Mouse (Mus musculus) lung, embryonic 14.5 days (tissue): ENCODE results near the gene Rxra. TPM values are rescaled to one million over a fixed set of nuclear protein-coding genes. Genes with fewer than 3 reads are reported as not detected.

ENCODE experiments used
- ATAC-seq: fragments of 200-750 bp; cut with Nextera tagmentation; 2 replicates; pipeline ENCODE4 v1.8.0; 2017; ENCODE audit warnings: mild to moderate bottlenecking, moderate TSS enrichment, moderate library complexity; ENCODE audit not compliant: insufficient read depth
- DNase-seq: peaks from one replicate; pipeline ENCODE4 v3.0.0-alpha.2; 2015
- H3K27ac ChIP-seq: fragments of 300-500 bp; sonication (generic); 2 replicates; pipeline ENCODE4 v1.5.1; 2014; ENCODE audit warnings: low read depth, mild to moderate bottlenecking, moderate library complexity
- H3K27me3 ChIP-seq: fragments of 300-500 bp; sonication (generic); 2 replicates; pipeline ENCODE4 v1.6.1; 2014; ENCODE audit warnings: low read length, control low read depth; ENCODE audit not compliant: insufficient read depth
- H3K36me3 ChIP-seq: fragments of 300-500 bp; sonication (generic); 2 replicates; pipeline ENCODE4 v1.6.1; 2014; ENCODE audit warnings: control low read depth; ENCODE audit not compliant: insufficient read depth
- H3K4me1 ChIP-seq: fragments of 300-500 bp; sonication (generic); 2 replicates; pipeline ENCODE4 v1.6.1; 2014; ENCODE audit warnings: antibody characterized with exemption, control low read depth; ENCODE audit not compliant: insufficient read depth
- H3K4me2 ChIP-seq: fragments of 300-500 bp; sonication (generic); 2 replicates; pipeline ENCODE4 v1.6.1; 2014; ENCODE audit warnings: mild to moderate bottlenecking
- H3K4me3 ChIP-seq: fragments of 300-500 bp; sonication (generic); 2 replicates; pipeline ENCODE4 v1.5.1; 2014; ENCODE audit warnings: low read depth, low read length
- H3K9ac ChIP-seq: fragments of 300-500 bp; sonication (generic); 2 replicates; pipeline ENCODE4 v1.6.1; 2014
- H3K9me3 ChIP-seq: fragments of 300-500 bp; sonication (generic); 2 replicates; pipeline ENCODE4 v1.6.1; 2016; ENCODE audit warnings: low read depth, low read length, control low read depth
- CTCF ChIP-seq: IDR thresholded peaks from 2 replicates; pipeline ENCODE4 v1.5.1; 2016; ENCODE audit warnings: antibody characterized with exemption, low read depth
- WGBS: fragments of 180-500 bp; shearing (Covaris S2); extraction: QIAGEN DNeasy Blood & Tissue Kit; methylation state at CpG from one replicate; pipeline ENCODE4 v1.1.7; 2014; 5-methylcytosine and 5-hydroxymethylcytosine counted together
- polyA plus RNA-seq: library from polyadenylated mRNA; unstranded; fragments of >200 nt; fragmentation: Nextera tagmentation; extraction: Ambion mirVana; gene quantifications from 2 replicates; pipeline ENCODE4 v1.2.1, GENCODE M21; 2014

Rxra gene
- polyA plus RNA-seq, 1 experiment from 2014 or later: 10.3 TPM

GRCm38 (mm10) chr2:27713378-27713777, 37.1 kb downstream of the Rxra start:
- no peak overlapping the region for H3K27ac ChIP-seq
- DNase-seq: no peak
- no peaks in the 10 kb centered on the region for H3K36me3 ChIP-seq
- H3K9ac ChIP-seq: no peak overlapping the region
- no peak for TF ChIP-seq CTCF
- no peak overlapping the region for H3K4me3 ChIP-seq
- peaks cover 39% of the 10 kb centered on the region for H3K4me1 ChIP-seq
- no peak for ATAC-seq
- H3K27me3 ChIP-seq: no peaks in the 10 kb centered on the region
- H3K9me3 ChIP-seq: no peaks in the 10 kb centered on the region
- no peak overlapping the region for H3K4me2 ChIP-seq
- 95% methylated on average over 3 of the region's 3 CpGs for WGBS

GRCm38 (mm10) chr2:27714131-27714530, 37.9 kb downstream of the Rxra start:
- no peak for TF ChIP-seq CTCF
- ATAC-seq (no peak), DNase-seq (no peak)
- Histone ChIP-seq H3K9ac (no peak overlapping the region), H3K4me1 (peaks cover 43% of the 10 kb centered on the region), H3K4me3 (no peak overlapping the region), H3K4me2 (no peak overlapping the region), H3K9me3 (no peaks in the 10 kb centered on the region), H3K36me3 (no peaks in the 10 kb centered on the region), H3K27ac (no peak overlapping the region), H3K27me3 (no peaks in the 10 kb centered on the region)
- 74% methylated on average over 5 of the region's 5 CpGs for WGBS

- ATAC-seq (no peak), DNase-seq (no peak)
- Histone ChIP-seq H3K4me3 (no peak overlapping the region), H3K36me3 (no peaks in the 10 kb centered on the region), H3K4me1 (peaks cover 46% of the 10 kb centered on the region), H3K4me2 (no peak overlapping the region), H3K27ac (peak overlapping the region; percentile 30; the same call in 1 of the 2 replicates), H3K9me3 (no peaks in the 10 kb centered on the region), H3K27me3 (no peaks in the 10 kb centered on the region), H3K9ac (no peak overlapping the region)
- TF ChIP-seq CTCF: no peak
- WGBS: 68% methylated on average over 4 of the region's 4 CpGs
These were observed 39.0 kb downstream of the Rxra start for GRCm38 (mm10) chr2:27715221-27715620.

DNA sequence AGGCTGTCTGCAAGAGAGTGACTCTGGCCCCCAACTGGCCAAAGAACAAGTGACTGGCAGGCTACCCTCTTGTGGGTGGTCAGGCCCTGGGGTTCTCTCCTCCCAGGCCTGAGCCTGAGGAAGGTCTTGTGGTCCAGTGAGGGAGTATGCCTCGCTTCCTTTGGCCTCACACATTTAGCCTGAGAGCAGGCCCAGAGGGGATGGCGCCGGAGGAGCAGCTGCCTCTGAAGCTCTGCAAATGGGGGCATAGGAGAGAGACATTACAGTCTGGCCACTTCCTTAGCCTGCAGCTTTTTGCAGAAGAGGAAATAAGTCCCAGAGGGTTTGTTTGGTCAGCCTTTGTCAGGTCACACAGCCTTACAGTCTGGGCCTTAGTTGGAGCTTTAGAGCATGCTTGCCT, 40.1 kb downstream of the Rxra start:
- no peak overlapping the region; the same call in 1 of the 2 replicates for H3K27ac ChIP-seq
- WGBS: 65% methylated on average over 3 of the region's 3 CpGs
- no peaks in the 10 kb centered on the region for H3K9me3 ChIP-seq
- H3K4me1 ChIP-seq: peaks cover 36% of the 10 kb centered on the region
- H3K36me3 ChIP-seq: no peaks in the 10 kb centered on the region
- H3K4me3 ChIP-seq: no peak overlapping the region
- DNase-seq (no peak), ATAC-seq (no peak)
- no peaks in the 10 kb centered on the region for H3K27me3 ChIP-seq
- no peak overlapping the region for H3K9ac ChIP-seq
- no peak for TF ChIP-seq CTCF
- H3K4me2 ChIP-seq: no peak overlapping the region

DNA sequence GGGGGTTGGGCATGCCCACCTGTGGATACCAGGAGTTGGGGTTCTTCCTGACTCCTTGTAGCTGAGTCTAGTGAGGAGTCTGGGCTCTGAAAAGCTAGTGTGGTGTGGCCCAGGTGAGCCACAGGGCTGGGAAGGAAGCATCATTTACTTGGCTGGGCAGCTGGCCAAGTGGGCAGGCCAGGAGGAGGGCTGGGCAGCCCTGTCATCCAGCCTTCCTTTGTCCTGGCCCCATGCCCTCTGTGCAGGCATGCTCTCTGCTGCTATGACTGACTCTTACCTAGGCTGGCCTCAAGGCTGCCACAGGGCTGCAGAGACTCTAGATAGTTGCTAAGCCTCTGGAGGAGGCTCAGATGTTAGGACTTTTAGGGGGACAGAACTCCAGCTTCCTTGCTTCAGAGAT, 42.0 kb downstream of the Rxra start:
- ATAC-seq (peak; percentile 63), DNase-seq (peak; percentile 76)
- no peaks in the 10 kb centered on the region for H3K36me3 ChIP-seq
- no peaks in the 10 kb centered on the region for H3K27me3 ChIP-seq
- no peak overlapping the region for H3K9ac ChIP-seq
- H3K4me1 ChIP-seq: peaks cover 32% of the 10 kb centered on the region
- TF ChIP-seq CTCF: no peak
- no peak overlapping the region for H3K4me3 ChIP-seq
- 0 out of 2 replicates have a peak overlapping the region, but pooled peaks have one; percentile 36 for H3K27ac ChIP-seq
- no peak overlapping the region for H3K4me2 ChIP-seq
- no peaks in the 10 kb centered on the region for H3K9me3 ChIP-seq

DNA sequence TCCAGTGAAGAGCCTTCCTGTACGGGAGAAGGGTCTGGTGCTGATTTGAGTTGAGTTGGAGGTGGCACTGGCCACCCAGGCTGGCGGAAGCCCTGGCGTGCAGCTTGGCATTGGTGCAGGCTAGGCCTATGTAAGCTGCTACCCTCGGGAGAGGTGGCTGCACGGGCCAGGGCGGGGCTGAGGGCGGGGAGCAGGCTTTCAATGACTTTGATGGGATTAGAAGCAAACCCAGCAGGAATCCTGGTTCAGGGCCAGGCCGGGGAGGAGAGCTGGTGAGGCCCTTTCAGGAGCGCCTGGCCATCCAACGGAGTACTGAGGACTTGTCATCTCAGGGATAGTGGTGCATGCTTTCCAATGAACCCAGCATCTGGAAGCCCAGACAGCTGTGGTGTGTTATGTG, 43.4 kb downstream of the Rxra start:
- peaks cover 32% of the 10 kb centered on the region for H3K4me1 ChIP-seq
- H3K27ac ChIP-seq: peak overlapping the region; percentile 24; the same call in 1 of the 2 replicates
- H3K27me3 ChIP-seq: no peaks in the 10 kb centered on the region
- 42% methylated on average over 10 of the region's 10 CpGs for WGBS
- TF ChIP-seq CTCF: no peak
- no peak overlapping the region for H3K4me3 ChIP-seq
- no peak overlapping the region for H3K9ac ChIP-seq
- H3K4me2 ChIP-seq: no peak overlapping the region
- no peaks in the 10 kb centered on the region for H3K9me3 ChIP-seq
- no peaks in the 10 kb centered on the region for H3K36me3 ChIP-seq
- no peak for DNase-seq
- ATAC-seq: no peak

GRCm38 (mm10) chr2:27721611-27722010, 45.4 kb downstream of the Rxra start:
- no peak overlapping the region for H3K27ac ChIP-seq
- DNase-seq (no peak), ATAC-seq (no peak)
- no peaks in the 10 kb centered on the region for H3K9me3 ChIP-seq
- H3K36me3 ChIP-seq: no peaks in the 10 kb centered on the region
- WGBS: 84% methylated on average over 4 of the region's 4 CpGs
- H3K4me2 ChIP-seq: no peak overlapping the region
- no peak overlapping the region for H3K9ac ChIP-seq
- no peak for TF ChIP-seq CTCF
- no peak overlapping the region for H3K4me3 ChIP-seq
- no peaks in the 10 kb centered on the region for H3K27me3 ChIP-seq
- H3K4me1 ChIP-seq: peaks cover 24% of the 10 kb centered on the region

DNA sequence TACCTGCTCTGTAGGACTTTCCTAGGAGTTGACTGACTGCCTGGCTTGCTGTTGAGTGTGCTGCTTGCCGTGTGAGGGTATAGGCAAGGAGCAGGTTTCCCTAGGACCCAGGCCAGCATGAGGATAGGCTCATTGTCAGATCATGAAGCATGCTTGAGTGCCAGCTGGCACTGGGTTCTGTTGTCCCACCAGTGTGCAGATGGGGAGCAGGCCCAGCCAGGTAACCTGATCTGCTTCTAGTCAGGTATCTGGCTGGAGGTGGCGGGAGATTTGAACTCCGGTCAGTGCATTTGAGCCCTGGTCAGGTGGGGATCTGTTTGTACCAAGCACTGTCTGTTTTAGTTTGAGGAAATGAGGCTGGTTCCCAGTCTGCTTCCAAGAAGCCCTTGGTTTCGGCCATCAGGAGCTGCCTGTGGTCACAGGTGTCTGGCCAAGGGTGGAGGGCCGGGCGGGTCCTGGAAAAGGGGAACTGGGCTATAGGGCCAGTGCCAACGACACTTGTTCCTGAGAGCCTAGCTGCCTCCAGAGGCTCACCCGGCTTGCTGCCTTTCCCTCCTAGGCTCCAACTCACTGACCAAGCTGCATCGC, 48.6 kb downstream of the Rxra start:
- Histone ChIP-seq H3K9me3 (no peaks in the 10 kb centered on the region), H3K4me1 (0 out of 2 replicates have a peak, but pooled peaks cover under 1% of the 10 kb centered on the region), H3K27me3 (no peaks in the 10 kb centered on the region), H3K4me3 (no peak overlapping the region), H3K27ac (no peak overlapping the region), H3K4me2 (no peak overlapping the region), H3K36me3 (no peaks in the 10 kb centered on the region), H3K9ac (no peak overlapping the region)
- WGBS: 89% methylated on average over 9 of the region's 9 CpGs
- ATAC-seq (no peak), DNase-seq (no peak)
- no peak for TF ChIP-seq CTCF
